Mouse (Mus musculus) liver, embryonic 15.5 days (tissue): Measurements from ENCODE around the gene Tmem121b. TPM values are rescaled to one million over a fixed set of nuclear protein-coding genes. Genes with fewer than 3 reads are reported as not detected.

Experiments
- ATAC-seq: fragments of 200-750 bp; cut with Nextera tagmentation; 2 replicates; pipeline ENCODE4 v1.8.0; 2017; ENCODE audit warnings: moderate number of reproducible peaks, mild to moderate bottlenecking, moderate library complexity; ENCODE audit not compliant: insufficient read depth
- H3K27ac ChIP-seq: fragments of 300-500 bp; sonication (generic); replicated peaks from 2 replicates; pipeline ENCODE4 v1.5.1; 2015; ENCODE audit warnings: mild to moderate bottlenecking, inconsistent platforms
- H3K27me3 ChIP-seq: fragments of 300-500 bp; sonication (generic); 2 replicates; pipeline ENCODE4 v1.6.1; 2015; ENCODE audit warnings: mild to moderate bottlenecking, inconsistent platforms
- H3K36me3 ChIP-seq: fragments of 300-500 bp; sonication (generic); replicated peaks from 2 replicates; pipeline ENCODE4 v1.6.1; 2015; ENCODE audit warnings: moderate library complexity, mild to moderate bottlenecking, inconsistent platforms
- H3K4me1 ChIP-seq: fragments of 300-500 bp; sonication (generic); replicated peaks from 2 replicates; pipeline ENCODE4 v1.6.1; 2015; ENCODE audit warnings: inconsistent platforms
- H3K4me2 ChIP-seq: fragments of 300-500 bp; sonication (generic); 2 replicates; pipeline ENCODE4 v1.6.1; 2015; ENCODE audit warnings: moderate library complexity, mild to moderate bottlenecking, inconsistent platforms
- H3K4me3 ChIP-seq: fragments of 300-500 bp; sonication (generic); replicated peaks from 2 replicates; pipeline ENCODE4 v1.5.1; 2015; ENCODE audit warnings: mild to moderate bottlenecking, inconsistent platforms
- H3K9ac ChIP-seq: fragments of 300-500 bp; sonication (generic); 2 replicates; pipeline ENCODE4 v1.6.1; 2015; ENCODE audit warnings: moderate library complexity, mild to moderate bottlenecking, inconsistent platforms
- H3K9me3 ChIP-seq: fragments of 300-500 bp; sonication (generic); replicated peaks from 2 replicates; pipeline ENCODE4 v1.6.1; 2016; ENCODE audit warnings: inconsistent platforms
- WGBS: fragments of 180-500 bp; shearing (Covaris S2); methylation state at CpG from one replicate; pipeline ENCODE4 v1.1.7; 2015; ENCODE audit warnings: mixed read lengths; ENCODE audit not compliant: insufficient replicate concordance; 5-methylcytosine and 5-hydroxymethylcytosine counted together
- polyA plus RNA-seq: library from polyadenylated mRNA; unstranded; fragments of >200 nt; fragmentation: Nextera tagmentation; extraction: Ambion mirVana; gene quantifications from 2 replicates; pipeline ENCODE4 v1.2.1, GENCODE M21; 2015

Gene Tmem121b
- polyA plus RNA-seq, 1 experiment from 2014 or later: not detected

- H3K4me3 ChIP-seq: no peak overlapping the region
- no peak overlapping the region for H3K27ac ChIP-seq
- no peaks in the 10 kb centered on the region for H3K27me3 ChIP-seq
- no peak overlapping the region for H3K9ac ChIP-seq
- WGBS: 79% methylated on average over 5 of the region's 5 CpGs
- H3K36me3 ChIP-seq: peaks cover 70% of the 10 kb centered on the region
- H3K4me2 ChIP-seq: no peak overlapping the region
- ATAC-seq: no peak
- H3K9me3 ChIP-seq: no peaks in the 10 kb centered on the region
- H3K4me1 ChIP-seq: peaks cover 58% of the 10 kb centered on the region
Observed at GRCm38 (mm10) chr6:120480361-120480760, 13.2 kb downstream of the Tmem121b start.

GRCm38 (mm10) chr6:120479302-120479701 lies 14.3 kb downstream of the Tmem121b start:
- ATAC-seq: no peak
- no peak overlapping the region for H3K4me3 ChIP-seq
- H3K9me3 ChIP-seq: no peaks in the 10 kb centered on the region
- H3K4me1 ChIP-seq: peaks cover 56% of the 10 kb centered on the region
- peaks cover 78% of the 10 kb centered on the region for H3K36me3 ChIP-seq
- H3K9ac ChIP-seq: no peak overlapping the region
- H3K27ac ChIP-seq: no peak overlapping the region
- 34% methylated on average over 2 of the region's 2 CpGs for WGBS
- H3K27me3 ChIP-seq: no peaks in the 10 kb centered on the region
- 0 out of 2 replicates have a peak overlapping the region, but pooled peaks have one; percentile 8 for H3K4me2 ChIP-seq

DNA sequence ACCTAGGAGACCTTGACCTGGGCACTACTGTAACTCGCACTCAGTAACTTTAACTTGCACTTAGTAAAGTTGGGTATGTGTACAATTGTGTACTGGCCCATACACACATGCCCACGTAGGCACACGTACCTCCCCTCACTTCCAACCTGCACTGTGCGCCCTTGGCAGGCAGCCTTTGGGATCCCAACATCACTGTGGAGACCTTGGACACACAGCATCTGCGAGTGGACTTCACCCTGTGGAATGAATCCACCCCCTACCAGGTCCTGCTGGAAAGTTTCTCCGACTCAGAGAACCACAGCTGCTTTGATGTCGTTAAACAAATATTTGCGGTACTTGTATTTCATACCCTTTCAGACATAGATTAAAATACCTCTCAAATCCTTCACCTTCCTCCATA lies 18.3 kb downstream of the Tmem121b start:
- no peak overlapping the region for H3K4me2 ChIP-seq
- H3K4me1 ChIP-seq: peaks cover 55% of the 10 kb centered on the region
- ATAC-seq: peak; percentile 65
- H3K9ac ChIP-seq: no peak overlapping the region
- H3K4me3 ChIP-seq: no peak overlapping the region
- H3K27ac ChIP-seq: no peak overlapping the region
- H3K27me3 ChIP-seq: no peaks in the 10 kb centered on the region
- peaks cover 60% of the 10 kb centered on the region for H3K36me3 ChIP-seq
- no peaks in the 10 kb centered on the region for H3K9me3 ChIP-seq
- WGBS: 72% methylated on average over 8 of the region's 8 CpGs

DNA sequence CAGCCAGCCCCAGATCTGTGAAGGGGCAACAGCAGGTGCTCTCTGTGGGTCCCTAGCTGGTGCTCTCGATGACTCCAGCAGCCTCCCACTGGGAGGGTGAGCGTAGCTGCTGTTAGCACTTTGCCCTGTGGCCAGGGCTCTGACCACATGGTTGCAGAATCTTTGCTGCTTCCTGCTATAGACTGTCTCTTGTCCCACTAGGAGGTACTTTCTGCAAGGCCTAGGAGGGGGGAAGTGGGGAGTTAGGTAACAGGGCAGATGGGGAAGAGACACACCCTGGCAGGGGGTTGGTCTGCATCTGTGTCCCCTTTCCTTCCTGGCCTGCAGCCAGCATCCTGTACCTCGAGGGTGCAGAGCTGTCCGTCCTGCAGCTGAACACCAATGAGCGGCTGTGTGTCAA lies 20.2 kb downstream of the Tmem121b start:
- no peak overlapping the region for H3K4me3 ChIP-seq
- H3K4me2 ChIP-seq: no peak overlapping the region
- ATAC-seq: peak; percentile 43
- no peaks in the 10 kb centered on the region for H3K9me3 ChIP-seq
- H3K27ac ChIP-seq: no peak overlapping the region
- no peaks in the 10 kb centered on the region for H3K27me3 ChIP-seq
- peaks cover 61% of the 10 kb centered on the region for H3K4me1 ChIP-seq
- no peak overlapping the region for H3K9ac ChIP-seq
- 39% methylated on average over 5 of the region's 5 CpGs for WGBS
- peaks cover 41% of the 10 kb centered on the region for H3K36me3 ChIP-seq

DNA sequence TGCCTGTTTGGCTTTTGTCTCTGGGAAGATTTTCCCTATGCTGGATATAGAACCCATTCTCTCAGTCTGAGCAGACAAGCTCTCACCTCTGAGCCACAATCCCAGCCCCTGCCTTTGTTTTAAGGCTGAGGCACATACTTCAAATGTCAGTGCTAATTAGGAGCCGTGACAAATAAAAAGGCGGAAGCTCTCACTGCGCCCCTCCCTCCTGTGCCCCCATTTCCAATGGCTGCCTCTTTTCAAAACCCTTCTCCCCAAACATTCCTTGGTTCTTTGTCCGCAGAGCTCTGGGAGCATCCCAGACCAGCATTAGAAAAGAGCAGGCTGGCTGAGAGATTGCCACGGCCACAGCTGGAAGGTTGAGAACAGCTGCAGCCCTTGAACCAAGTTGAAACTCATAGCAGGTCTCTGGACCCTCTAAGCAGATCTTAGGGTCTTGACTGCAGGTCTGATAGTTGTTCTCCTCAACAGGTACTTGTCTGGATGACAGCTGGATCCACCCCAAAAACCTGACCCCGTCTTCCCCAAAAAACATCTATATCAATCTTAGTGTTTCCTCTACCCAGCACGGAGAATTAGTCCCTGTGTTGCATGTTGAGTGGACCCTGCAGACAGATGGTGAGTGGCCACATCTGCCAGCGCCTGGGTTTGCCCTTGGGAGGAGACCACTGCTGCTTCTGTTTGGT lies 21.0 kb downstream of the Tmem121b start:
- peaks cover 64% of the 10 kb centered on the region for H3K4me1 ChIP-seq
- no peak overlapping the region for H3K4me3 ChIP-seq
- peaks cover 33% of the 10 kb centered on the region for H3K36me3 ChIP-seq
- H3K27ac ChIP-seq: peak overlapping the region; percentile 51
- H3K9ac ChIP-seq: no peak overlapping the region
- WGBS: 48% methylated on average over 8 of the region's 8 CpGs
- H3K27me3 ChIP-seq: no peaks in the 10 kb centered on the region
- no peak for ATAC-seq
- no peaks in the 10 kb centered on the region for H3K9me3 ChIP-seq
- peak overlapping the region; percentile 6; the same call in 1 of the 2 replicates for H3K4me2 ChIP-seq

DNA sequence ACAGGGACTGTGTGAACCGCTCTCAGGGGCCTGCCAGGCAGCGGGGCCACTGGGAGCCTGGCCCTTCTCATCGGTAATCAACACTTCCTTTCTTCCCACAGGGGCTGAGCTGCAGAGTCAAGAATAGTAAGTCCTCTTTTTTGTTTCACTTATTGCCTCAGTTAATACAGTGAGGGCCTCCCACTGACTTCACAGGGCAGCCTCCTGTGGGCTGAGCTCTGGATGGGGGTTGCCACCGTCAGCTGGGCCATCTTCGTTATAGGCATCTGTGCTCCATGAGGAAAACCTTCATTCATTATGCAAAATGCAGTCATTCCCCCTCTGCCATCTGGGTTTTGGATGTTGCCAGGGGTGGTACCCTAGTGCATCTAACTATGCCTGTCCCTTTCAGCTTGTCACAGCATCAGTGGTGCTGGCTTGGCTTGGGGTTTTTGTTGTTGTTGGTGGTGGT lies 21.6 kb downstream of the Tmem121b start:
- no peaks in the 10 kb centered on the region for H3K27me3 ChIP-seq
- 0 out of 2 replicates have a peak overlapping the region, but pooled peaks have one; percentile 2 for H3K4me3 ChIP-seq
- H3K9me3 ChIP-seq: no peaks in the 10 kb centered on the region
- H3K4me2 ChIP-seq: peak overlapping the region; percentile 6
- H3K4me1 ChIP-seq: peaks cover 70% of the 10 kb centered on the region
- WGBS: 28% methylated on average over 5 of the region's 5 CpGs
- peaks cover 28% of the 10 kb centered on the region for H3K36me3 ChIP-seq
- no peak overlapping the region for H3K9ac ChIP-seq
- peak overlapping the region; percentile 51 for H3K27ac ChIP-seq
- ATAC-seq: no peak

- H3K4me2 ChIP-seq: no peak overlapping the region
- no peaks in the 10 kb centered on the region for H3K27me3 ChIP-seq
- H3K9ac ChIP-seq: no peak overlapping the region
- WGBS: 33% methylated on average over 1 of the region's 1 CpGs
- peaks cover 77% of the 10 kb centered on the region for H3K4me1 ChIP-seq
- no peak for ATAC-seq
- H3K36me3 ChIP-seq: peaks cover 17% of the 10 kb centered on the region
- H3K4me3 ChIP-seq: no peak overlapping the region
- 0 out of 2 replicates have a peak overlapping the region, but pooled peaks have one; percentile 26 for H3K27ac ChIP-seq
- no peaks in the 10 kb centered on the region for H3K9me3 ChIP-seq
Observed at GRCm38 (mm10) chr6:120470666-120471065, 22.9 kb downstream of the Tmem121b start.

GRCm38 (mm10) chr6:120469770-120470169 lies 23.8 kb downstream of the Tmem121b start:
- no peak overlapping the region for H3K9ac ChIP-seq
- no peak overlapping the region for H3K4me3 ChIP-seq
- H3K27me3 ChIP-seq: no peaks in the 10 kb centered on the region
- H3K4me1 ChIP-seq: peaks cover 80% of the 10 kb centered on the region
- ATAC-seq: no peak
- peaks cover 8% of the 10 kb centered on the region for H3K36me3 ChIP-seq
- 0 out of 2 replicates have a peak overlapping the region, but pooled peaks have one; percentile 26 for H3K27ac ChIP-seq
- H3K4me2 ChIP-seq: no peak overlapping the region; the same call in 1 of the 2 replicates
- H3K9me3 ChIP-seq: no peaks in the 10 kb centered on the region

- Histone ChIP-seq H3K4me2 (no peak overlapping the region), H3K27me3 (no peaks in the 10 kb centered on the region), H3K4me3 (no peak overlapping the region), H3K27ac (no peak overlapping the region), H3K4me1 (peaks cover 81% of the 10 kb centered on the region), H3K9ac (no peak overlapping the region), H3K36me3 (peaks cover 5% of the 10 kb centered on the region; the same call in 1 of the 2 replicates), H3K9me3 (no peaks in the 10 kb centered on the region)
- WGBS: 55% methylated on average over 3 of the region's 3 CpGs
- ATAC-seq: no peak
Observed at GRCm38 (mm10) chr6:120469268-120469667, 24.3 kb downstream of the Tmem121b start.

DNA sequence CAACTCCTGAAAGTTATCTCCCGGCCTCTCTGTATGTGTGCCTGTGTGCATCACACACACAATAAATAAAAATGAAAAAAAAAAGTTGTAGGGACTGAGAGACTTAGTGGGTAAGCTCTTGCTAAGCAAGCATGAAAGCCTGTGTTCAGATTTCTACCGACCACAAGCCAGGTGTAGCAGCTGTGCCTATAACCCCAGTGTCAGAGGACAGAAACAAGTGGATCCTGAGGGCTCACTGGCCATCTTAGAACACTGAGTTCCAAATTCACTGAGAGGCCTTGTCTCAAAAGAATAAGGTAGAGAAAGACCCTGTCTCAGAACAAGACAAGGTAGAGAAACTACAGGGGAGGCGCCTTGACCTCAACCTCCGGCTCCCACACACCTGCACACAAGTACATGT lies 25.3 kb downstream of the Tmem121b start:
- H3K9ac ChIP-seq: no peak overlapping the region
- H3K27me3 ChIP-seq: no peaks in the 10 kb centered on the region
- no peak overlapping the region for H3K27ac ChIP-seq
- H3K4me2 ChIP-seq: no peak overlapping the region
- no peaks in the 10 kb centered on the region for H3K9me3 ChIP-seq
- ATAC-seq: no peak
- 73% methylated on average over 4 of the region's 4 CpGs for WGBS
- H3K36me3 ChIP-seq: no peaks in the 10 kb centered on the region
- H3K4me1 ChIP-seq: peaks cover 81% of the 10 kb centered on the region
- no peak overlapping the region for H3K4me3 ChIP-seq

GRCm38 (mm10) chr6:120466609-120467329 lies 26.8 kb downstream of the Tmem121b start:
- H3K9me3 ChIP-seq: no peaks in the 10 kb centered on the region
- no peaks in the 10 kb centered on the region for H3K36me3 ChIP-seq
- 15% methylated on average over 10 of the region's 10 CpGs for WGBS
- H3K4me2 ChIP-seq: peak overlapping the region; percentile 27
- H3K4me1 ChIP-seq: peaks cover 73% of the 10 kb centered on the region
- peaks cover 10% of the 10 kb centered on the region for H3K27me3 ChIP-seq
- no peak overlapping the region for H3K9ac ChIP-seq
- no peak overlapping the region for H3K4me3 ChIP-seq
- peak overlapping the region; percentile 58 for H3K27ac ChIP-seq
- no peak for ATAC-seq
